Mouse (Mus musculus) forebrain, embryonic 10.5 days (tissue): ENCODE data around the gene Zbtb17. TPM values are rescaled to one million over a fixed set of nuclear protein-coding genes. Genes with fewer than 3 reads are reported as not detected.
A peak's percentile ranks its signal among the peaks of the same experiment; 100 is the strongest.

Experiments used
- DNase-seq: peaks from one replicate; pipeline ENCODE4 v3.0.0-alpha.2; 2017; ENCODE audit warnings: low spot score; ENCODE audit errors: extremely low spot score
- H3K27ac ChIP-seq: fragments of 300-500 bp; sonication (generic); 2 replicates; pipeline ENCODE4 v1.5.1; 2016; ENCODE audit warnings: mild to moderate bottlenecking
- H3K27me3 ChIP-seq: fragments of 300-500 bp; sonication (generic); 2 replicates; pipeline ENCODE4 v1.6.1; 2016; ENCODE audit warnings: mild to moderate bottlenecking; ENCODE audit not compliant: poor library complexity, severe bottlenecking
- H3K36me3 ChIP-seq: fragments of 300-500 bp; sonication (generic); replicated peaks from 2 replicates; pipeline ENCODE4 v1.6.1; 2016; ENCODE audit warnings: mild to moderate bottlenecking, moderate library complexity
- H3K4me1 ChIP-seq: fragments of 300-500 bp; sonication (generic); 2 replicates; pipeline ENCODE4 v1.6.1; 2016
- H3K4me3 ChIP-seq: fragments of 300-500 bp; sonication (generic); 2 replicates; pipeline ENCODE4 v1.5.1; 2016; ENCODE audit warnings: mild to moderate bottlenecking, moderate library complexity
- H3K9me3 ChIP-seq: fragments of 300-500 bp; sonication (generic); 2 replicates; pipeline ENCODE4 v1.6.1; 2016; ENCODE audit warnings: mild to moderate bottlenecking, moderate library complexity
- WGBS: fragments of 180-500 bp; shearing (Covaris S2); methylation state at CpG from one replicate; pipeline ENCODE4 v1.1.7; 2016; 5-methylcytosine and 5-hydroxymethylcytosine counted together
- polyA plus RNA-seq: library from polyadenylated mRNA; unstranded; fragments of >200 nt; fragmentation: Nextera tagmentation; extraction: Ambion mirVana; gene quantifications from 2 replicates; pipeline ENCODE4 v1.2.1, GENCODE M21; 2016

The Zbtb17 gene
- polyA plus RNA-seq, 1 experiment from 2014 or later, result 58.9 TPM

- 95% methylated on average over 11 of the region's 11 CpGs for WGBS
- peaks cover 100% of the 10 kb centered on the region for H3K36me3 ChIP-seq
These were observed 43.1 kb downstream of the Zbtb17 start for GRCm38 (mm10) chr4:141487581-141487980.

GRCm38 (mm10) chr4:141488670-141489069 lies 44.2 kb downstream of the Zbtb17 start:
- peaks cover 100% of the 10 kb centered on the region for H3K36me3 ChIP-seq
- no peak overlapping the region for H3K4me3 ChIP-seq
- no peak for DNase-seq
- H3K9me3 ChIP-seq, result no peaks in the 10 kb centered on the region; the same call in 1 of the 2 replicates
- no peak overlapping the region for H3K27ac ChIP-seq
- WGBS, result 86% methylated on average over 4 of the region's 4 CpGs
- H3K27me3 ChIP-seq, result no peaks in the 10 kb centered on the region
- H3K4me1 ChIP-seq, result no peaks in the 10 kb centered on the region

More at GRCm38 (mm10) chr4:141487581-141487980, 43.1 kb downstream of the Zbtb17 start:
- no peak overlapping the region for H3K4me3 ChIP-seq
- H3K9me3 ChIP-seq, result no peaks in the 10 kb centered on the region; the same call in 1 of the 2 replicates
- no peaks in the 10 kb centered on the region for H3K27me3 ChIP-seq
- DNase-seq, result no peak
- no peaks in the 10 kb centered on the region for H3K4me1 ChIP-seq
- no peak overlapping the region for H3K27ac ChIP-seq

GRCm38 (mm10) chr4:141500637-141501036 lies 56.2 kb downstream of the Zbtb17 start:
- Histone ChIP-seq H3K4me1 (peaks cover 27% of the 10 kb centered on the region), H3K27ac (no peak overlapping the region), H3K27me3 (no peaks in the 10 kb centered on the region), H3K9me3 (no peaks in the 10 kb centered on the region), H3K36me3 (peaks cover 35% of the 10 kb centered on the region), H3K4me3 (no peak overlapping the region)
- no peak for DNase-seq
- 67% methylated on average over 4 of the region's 4 CpGs for WGBS

GRCm38 (mm10) chr4:141501058-141501457 lies 56.6 kb downstream of the Zbtb17 start:
- H3K9me3 ChIP-seq, result no peaks in the 10 kb centered on the region
- H3K27ac ChIP-seq, result no peak overlapping the region
- WGBS, result 82% methylated on average over 5 of the region's 5 CpGs
- peaks cover 27% of the 10 kb centered on the region for H3K4me1 ChIP-seq
- H3K27me3 ChIP-seq, result no peaks in the 10 kb centered on the region
- DNase-seq, result no peak
- peaks cover 32% of the 10 kb centered on the region for H3K36me3 ChIP-seq
- H3K4me3 ChIP-seq, result no peak overlapping the region

GRCm38 (mm10) chr4:141502723-141503122 lies 58.3 kb downstream of the Zbtb17 start:
- peaks cover 36% of the 10 kb centered on the region for H3K4me1 ChIP-seq
- no peaks in the 10 kb centered on the region for H3K27me3 ChIP-seq
- H3K4me3 ChIP-seq, result no peak overlapping the region
- H3K27ac ChIP-seq, result no peak overlapping the region
- no peaks in the 10 kb centered on the region for H3K9me3 ChIP-seq
- WGBS, result 78% methylated on average over 5 of the region's 5 CpGs
- peaks cover 29% of the 10 kb centered on the region for H3K36me3 ChIP-seq
- no peak for DNase-seq

GRCm38 (mm10) chr4:141504471-141504870 lies 60.0 kb downstream of the Zbtb17 start:
- no peaks in the 10 kb centered on the region for H3K27me3 ChIP-seq
- no peak for DNase-seq
- no peak overlapping the region for H3K4me3 ChIP-seq
- 95% methylated on average over 4 of the region's 4 CpGs for WGBS
- no peaks in the 10 kb centered on the region for H3K9me3 ChIP-seq
- peaks cover 36% of the 10 kb centered on the region for H3K4me1 ChIP-seq
- H3K27ac ChIP-seq, result no peak overlapping the region
- peaks cover 27% of the 10 kb centered on the region for H3K36me3 ChIP-seq

- peaks cover 31% of the 10 kb centered on the region for H3K4me1 ChIP-seq
- no peaks in the 10 kb centered on the region for H3K9me3 ChIP-seq
- WGBS, result 92% methylated on average over 11 of the region's 11 CpGs
- no peak overlapping the region for H3K4me3 ChIP-seq
- H3K36me3 ChIP-seq, result peaks cover 21% of the 10 kb centered on the region
- H3K27me3 ChIP-seq, result no peaks in the 10 kb centered on the region
- H3K27ac ChIP-seq, result no peak overlapping the region
- DNase-seq, result no peak
These were observed 61.4 kb downstream of the Zbtb17 start for GRCm38 (mm10) chr4:141505810-141506209.

GRCm38 (mm10) chr4:141506352-141506751 lies 61.9 kb downstream of the Zbtb17 start:
- DNase-seq, result no peak
- Histone ChIP-seq H3K27ac (peak overlapping the region; percentile 46; the same call in 1 of the 2 replicates), H3K4me3 (no peak overlapping the region), H3K9me3 (no peaks in the 10 kb centered on the region), H3K27me3 (no peaks in the 10 kb centered on the region), H3K4me1 (peaks cover 26% of the 10 kb centered on the region), H3K36me3 (peaks cover 23% of the 10 kb centered on the region)
- WGBS, result 87% methylated on average over 10 of the region's 10 CpGs

- H3K9me3 ChIP-seq, result no peaks in the 10 kb centered on the region
- WGBS, result 86% methylated on average over 10 of the region's 10 CpGs
- no peak for DNase-seq
- no peaks in the 10 kb centered on the region for H3K27me3 ChIP-seq
- H3K27ac ChIP-seq, result peak overlapping the region; percentile 46; the same call in 1 of the 2 replicates
- H3K4me3 ChIP-seq, result no peak overlapping the region
- H3K36me3 ChIP-seq, result peaks cover 21% of the 10 kb centered on the region
- peaks cover 20% of the 10 kb centered on the region for H3K4me1 ChIP-seq
These were observed 62.4 kb downstream of the Zbtb17 start for GRCm38 (mm10) chr4:141506893-141507292.

- WGBS, result 88% methylated on average over 13 of the region's 13 CpGs
These were observed 66.0 kb downstream of the Zbtb17 start for GRCm38 (mm10) chr4:141510457-141510856.

GRCm38 (mm10) chr4:141512145-141512544 lies 67.7 kb downstream of the Zbtb17 start:
- H3K27me3 ChIP-seq, result no peaks in the 10 kb centered on the region
- peaks cover 5% of the 10 kb centered on the region for H3K4me1 ChIP-seq
- H3K27ac ChIP-seq, result no peak overlapping the region
- 84% methylated on average over 6 of the region's 6 CpGs for WGBS
- no peak for DNase-seq
- no peak overlapping the region for H3K4me3 ChIP-seq
- H3K9me3 ChIP-seq, result no peaks in the 10 kb centered on the region
- H3K36me3 ChIP-seq, result peaks cover 52% of the 10 kb centered on the region

More at GRCm38 (mm10) chr4:141510457-141510856, 66.0 kb downstream of the Zbtb17 start:
- Histone ChIP-seq H3K27ac (no peak overlapping the region), H3K27me3 (no peaks in the 10 kb centered on the region), H3K4me3 (no peak overlapping the region), H3K4me1 (peaks cover 14% of the 10 kb centered on the region), H3K36me3 (peaks cover 35% of the 10 kb centered on the region), H3K9me3 (no peaks in the 10 kb centered on the region)
- DNase-seq, result no peak

GRCm38 (mm10) chr4:141514179-141514641 lies 69.8 kb downstream of the Zbtb17 start:
- H3K27ac ChIP-seq, result no peak overlapping the region
- H3K4me1 ChIP-seq, result 0 out of 2 replicates have a peak, but pooled peaks cover 4% of the 10 kb centered on the region
- peaks cover 71% of the 10 kb centered on the region for H3K36me3 ChIP-seq
- no peak for DNase-seq
- no peak overlapping the region for H3K4me3 ChIP-seq
- 78% methylated on average over 12 of the region's 12 CpGs for WGBS
- H3K9me3 ChIP-seq, result no peaks in the 10 kb centered on the region
- H3K27me3 ChIP-seq, result no peaks in the 10 kb centered on the region
